9 mouse cellular contexts compared by ENCODE assay signal in the genomic region with DNA sequence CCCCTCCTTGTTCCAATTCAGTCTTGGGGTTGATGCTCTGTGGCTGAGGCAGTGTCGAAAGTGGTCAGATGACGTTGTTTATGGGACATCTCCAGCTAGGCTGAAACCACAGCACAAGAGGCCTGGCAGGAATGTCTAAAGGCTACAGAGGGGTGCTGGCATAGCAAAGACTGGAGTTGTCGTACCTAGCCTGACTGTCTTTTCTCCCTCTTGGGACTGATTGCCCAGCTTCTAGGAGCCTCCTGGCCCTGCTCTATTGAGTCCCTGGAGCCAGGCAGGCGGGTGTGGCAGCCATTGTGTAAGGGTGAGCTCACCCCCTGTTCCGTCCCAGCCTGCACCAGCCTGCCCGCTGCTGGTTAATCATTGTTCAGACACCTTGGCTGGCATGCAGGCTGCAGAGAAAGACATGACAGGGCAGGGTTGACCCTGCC. TPM values are rescaled to one million over a fixed set of nuclear protein-coding genes. Genes with fewer than 3 reads are reported as not detected.
A peak's percentile ranks its signal among the peaks of the same experiment; 100 is the strongest.
DNase-seq lines count a peak whose midpoint lies in the region; ATAC-seq lines count a peak whose summit lies in the region.
"Had no signal": no experiment of that assay in that cellular context is flagged by ENCODE, and none has a peak within 500 bp of the region (broad histone marks: within the 10 kb centered on the region; RNA-seq: fewer than 3 reads in every experiment).

No protein-coding gene starts in this region.

- no peak overlapping the region for H3K9ac ChIP-seq in intestine, embryonic 16.5 days (ENCODE audit: low read depth, low read length)
- no peak overlapping the region for H3K9ac ChIP-seq in liver, embryonic 16.5 days (ENCODE audit: low read depth, low read length)
- no peak overlapping the region for H3K9ac ChIP-seq in midbrain, embryonic 15.5 days
- H3K9ac ChIP-seq: neural tube, embryonic 13.5 days had no signal

- 52% methylated on average over 6 of the region's 6 CpGs for WGBS in intestine, embryonic 16.5 days
- WGBS in liver, embryonic 16.5 days (ENCODE audit: insufficient replicate concordance): 38% methylated on average over 6 of the region's 6 CpGs
- WGBS in midbrain, embryonic 15.5 days: 65% methylated on average over 6 of the region's 6 CpGs

- H3K4me3 ChIP-seq in intestine, embryonic 16.5 days (ENCODE audit: low read length): no peak overlapping the region
- no peak overlapping the region for H3K4me3 ChIP-seq in liver, embryonic 16.5 days (ENCODE audit: low read depth, low read length)
- no peak overlapping the region for H3K4me3 ChIP-seq in midbrain, embryonic 15.5 days
- H3K4me3 ChIP-seq: neural tube, embryonic 13.5 days had no signal

- H3K4me1 ChIP-seq in intestine, embryonic 16.5 days (ENCODE audit: control insufficient read depth, insufficient read depth, low read length): peaks cover 18% of the 10 kb centered on the region
- H3K4me1 ChIP-seq in liver, embryonic 16.5 days (ENCODE audit: control insufficient read depth, low read depth, low read length): peaks cover 3% of the 10 kb centered on the region; the same call in 1 of the 2 replicates
- no peaks in the 10 kb centered on the region for H3K4me1 ChIP-seq in midbrain, embryonic 15.5 days
- H3K4me1 ChIP-seq: neural tube, embryonic 13.5 days had no signal

- no peaks in the 10 kb centered on the region for H3K9me3 ChIP-seq in intestine, embryonic 16.5 days (ENCODE audit: control insufficient read depth, low read length)
- no peaks in the 10 kb centered on the region for H3K9me3 ChIP-seq in liver, embryonic 16.5 days (replicated peaks; ENCODE audit: control insufficient read depth, low read length)
- H3K9me3 ChIP-seq in midbrain, embryonic 15.5 days: no peaks in the 10 kb centered on the region
- H3K9me3 ChIP-seq: neural tube, embryonic 13.5 days had no signal

- peak overlapping the region; percentile 76 for H3K27ac ChIP-seq in intestine, embryonic 16.5 days (ENCODE audit: low read length)
- H3K27ac ChIP-seq in liver, embryonic 16.5 days (ENCODE audit: low read length): peak overlapping the region; percentile 15; the same call in 1 of the 2 replicates
- no peak overlapping the region for H3K27ac ChIP-seq in midbrain, embryonic 15.5 days
- H3K27ac ChIP-seq: neural tube, embryonic 13.5 days had no signal

- H3K36me3 ChIP-seq in intestine, embryonic 16.5 days (ENCODE audit: control insufficient read depth, insufficient read depth, low read length): no peaks in the 10 kb centered on the region
- H3K36me3 ChIP-seq in liver, embryonic 16.5 days (ENCODE audit: control insufficient read depth, insufficient read depth): no peaks in the 10 kb centered on the region
- no peaks in the 10 kb centered on the region for H3K36me3 ChIP-seq in midbrain, embryonic 15.5 days (replicated peaks)
- H3K36me3 ChIP-seq: neural tube, embryonic 13.5 days had no signal

- peak; percentile 97 for ATAC-seq in intestine, embryonic 16.5 days
- peak; percentile 75 for ATAC-seq in liver, embryonic 16.5 days (ENCODE audit: low read depth)
- no peak for ATAC-seq in midbrain, embryonic 15.5 days (replicated peaks)

- DNase-seq in ovary, postnatal 14 days (ENCODE audit: low spot score): peak; percentile 33
- DNase-seq in ovary, adult 18-20 months (ENCODE audit: low spot score): no peak
- peak; percentile 86 to 87 for DNase-seq in urinary bladder, postnatal 36 days (ENCODE audit: low spot score in 2 of 2)
- no peak for DNase-seq in layer of hippocampus, postnatal 36 days
- DNase-seq in cerebellum, adult 8-10 months: no peak

- H3K4me2 ChIP-seq in intestine, embryonic 16.5 days (ENCODE audit: low read depth, low read length): no peak overlapping the region
- H3K4me2 ChIP-seq in liver, embryonic 16.5 days (ENCODE audit: low read depth, low read length): no peak overlapping the region
- H3K4me2 ChIP-seq in midbrain, embryonic 15.5 days: no peak overlapping the region
- H3K4me2 ChIP-seq: neural tube, embryonic 13.5 days had no signal

- no peaks in the 10 kb centered on the region for H3K27me3 ChIP-seq in intestine, embryonic 16.5 days (replicated peaks; ENCODE audit: control insufficient read depth, insufficient read depth, low read length)
- H3K27me3 ChIP-seq in liver, embryonic 16.5 days (ENCODE audit: control insufficient read depth, insufficient read depth, low read depth, low read length): no peaks in the 10 kb centered on the region
- H3K27me3 ChIP-seq in midbrain, embryonic 15.5 days (replicated peaks): no peaks in the 10 kb centered on the region
- H3K27me3 ChIP-seq: neural tube, embryonic 13.5 days had no signal

RNA-seq across cellular contexts. Expression of gene Sdc1, which starts 40.3 kb away (rescaled TPM):
- 102 and 109 TPM in 2 replicates for polyA plus RNA-seq in intestine, embryonic 16.5 days (2015; fragmentation: Nextera tagmentation; extraction: Ambion mirVana)
- polyA plus RNA-seq in liver, embryonic 16.5 days (2015; fragmentation: Nextera tagmentation; extraction: Ambion mirVana): 24.8 and 25.6 TPM in 2 replicates
- 1 to 10 TPM in 1 of 2 experiments, under 1 TPM in 1; 0.52 to 1.4 TPM for total RNA-seq in layer of hippocampus, postnatal 36 days (2021)
- polyA plus RNA-seq in midbrain, embryonic 15.5 days (2015; fragmentation: Nextera tagmentation; extraction: Ambion mirVana): 19.1 and 21.3 TPM in 2 replicates

Comparison
In these comparisons a context has a peak if more than half of its experiments do, and no peak if none do; other contexts are left out.
1. DNase-seq: peak in ovary, postnatal 14 days (single experiment) and urinary bladder, postnatal 36 days (2 of 2); none in ovary, adult 18-20 months (single experiment), layer of hippocampus, postnatal 36 days (0 of 2) and cerebellum, adult 8-10 months (single experiment).